Mouse (Mus musculus): ENCODE measurements around the gene Adtrp. TPM values are rescaled to one million over a fixed set of nuclear protein-coding genes. Genes with fewer than 3 reads are reported as not detected.

Gene Adtrp
- polyA plus RNA-seq, 1 experiment from 2014 or later = 4.3 TPM

GRCm38 (mm10) chr13:41792849-41793248 lies 54.6 kb downstream of the Adtrp start:
- Histone ChIP-seq H3K4me2 (ENCODE audit: low read length) (no peak overlapping the region), H3K27ac (no peak overlapping the region), H3K9ac (ENCODE audit: low read depth, low read length) (no peak overlapping the region), H3K4me3 (replicated peaks; ENCODE audit: low read depth, low read length) (no peak overlapping the region), H3K27me3 (ENCODE audit: insufficient read depth, low read length) (no peaks in the 10 kb centered on the region), H3K9me3 (replicated peaks; ENCODE audit: low read length) (no peaks in the 10 kb centered on the region), H3K36me3 (ENCODE audit: insufficient read depth, low read length) (no peaks in the 10 kb centered on the region), H3K4me1 (replicated peaks; ENCODE audit: insufficient read depth, low read length) (no peaks in the 10 kb centered on the region)
- ATAC-seq (replicated peaks; ENCODE audit: low FRiP score, low read depth) (no peak), DNase-seq (ENCODE audit: low spot score) (no peak)
- no peak for TF ChIP-seq CTCF (IDR thresholded peaks at IDR 0.05; ENCODE audit: low read depth)
- WGBS = 86% methylated on average over 6 of the region's 6 CpGs

- Histone ChIP-seq H3K9ac (ENCODE audit: low read depth, low read length) (no peak overlapping the region), H3K9me3 (replicated peaks; ENCODE audit: low read length) (no peaks in the 10 kb centered on the region), H3K36me3 (ENCODE audit: insufficient read depth, low read length) (no peaks in the 10 kb centered on the region), H3K4me3 (replicated peaks; ENCODE audit: low read depth, low read length) (no peak overlapping the region), H3K27me3 (ENCODE audit: insufficient read depth, low read length) (no peaks in the 10 kb centered on the region), H3K27ac (no peak overlapping the region), H3K4me1 (replicated peaks; ENCODE audit: insufficient read depth, low read length) (no peaks in the 10 kb centered on the region), H3K4me2 (ENCODE audit: low read length) (no peak overlapping the region)
- 50% methylated on average over 2 of the region's 2 CpGs for WGBS
- DNase-seq (ENCODE audit: low spot score) (no peak), ATAC-seq (replicated peaks; ENCODE audit: low FRiP score, low read depth) (no peak)
- TF ChIP-seq CTCF (IDR thresholded peaks at IDR 0.05; ENCODE audit: low read depth) = no peak
Observed at GRCm38 (mm10) chr13:41787863-41788536, 59.5 kb downstream of the Adtrp start.

GRCm38 (mm10) chr13:41786640-41787039 lies 60.8 kb downstream of the Adtrp start:
- ATAC-seq (replicated peaks; ENCODE audit: low FRiP score, low read depth) (no peak), DNase-seq (ENCODE audit: low spot score) (no peak)
- Histone ChIP-seq H3K27ac (no peak overlapping the region), H3K36me3 (ENCODE audit: insufficient read depth, low read length) (no peaks in the 10 kb centered on the region), H3K4me3 (replicated peaks; ENCODE audit: low read depth, low read length) (no peak overlapping the region), H3K4me2 (ENCODE audit: low read length) (no peak overlapping the region), H3K9ac (ENCODE audit: low read depth, low read length) (no peak overlapping the region), H3K4me1 (replicated peaks; ENCODE audit: insufficient read depth, low read length) (no peaks in the 10 kb centered on the region), H3K9me3 (replicated peaks; ENCODE audit: low read length) (no peaks in the 10 kb centered on the region), H3K27me3 (ENCODE audit: insufficient read depth, low read length) (no peaks in the 10 kb centered on the region)
- no peak for TF ChIP-seq CTCF (IDR thresholded peaks at IDR 0.05; ENCODE audit: low read depth)
- WGBS = 86% methylated on average over 3 of the region's 3 CpGs

GRCm38 (mm10) chr13:41784889-41785701 lies 62.4 kb downstream of the Adtrp start:
- no peak for ATAC-seq (replicated peaks; ENCODE audit: low FRiP score, low read depth)
- DNase-seq (ENCODE audit: low spot score) = no peak
- H3K4me3 ChIP-seq (replicated peaks; ENCODE audit: low read depth, low read length) = no peak overlapping the region
- WGBS = 80% methylated on average over 7 of the region's 7 CpGs
- no peak overlapping the region for H3K27ac ChIP-seq
- no peak overlapping the region for H3K9ac ChIP-seq (ENCODE audit: low read depth, low read length)
- no peaks in the 10 kb centered on the region for H3K36me3 ChIP-seq (ENCODE audit: insufficient read depth, low read length)
- H3K27me3 ChIP-seq (ENCODE audit: insufficient read depth, low read length) = no peaks in the 10 kb centered on the region
- no peak overlapping the region for H3K4me2 ChIP-seq (ENCODE audit: low read length)
- no peaks in the 10 kb centered on the region for H3K9me3 ChIP-seq (replicated peaks; ENCODE audit: low read length)
- TF ChIP-seq CTCF (IDR thresholded peaks at IDR 0.05; ENCODE audit: low read depth) = no peak
- no peaks in the 10 kb centered on the region for H3K4me1 ChIP-seq (replicated peaks; ENCODE audit: insufficient read depth, low read length)

- H3K36me3 ChIP-seq (ENCODE audit: insufficient read depth, low read length) = no peaks in the 10 kb centered on the region
- H3K4me2 ChIP-seq (ENCODE audit: low read length) = no peak overlapping the region
- DNase-seq (ENCODE audit: low spot score) (no peak), ATAC-seq (replicated peaks; ENCODE audit: low FRiP score, low read depth) (no peak)
- no peak overlapping the region for H3K9ac ChIP-seq (ENCODE audit: low read depth, low read length)
- TF ChIP-seq CTCF (IDR thresholded peaks at IDR 0.05; ENCODE audit: low read depth) = no peak
- no peaks in the 10 kb centered on the region for H3K27me3 ChIP-seq (ENCODE audit: insufficient read depth, low read length)
- no peak overlapping the region for H3K4me3 ChIP-seq (replicated peaks; ENCODE audit: low read depth, low read length)
- WGBS = 56% methylated on average over 4 of the region's 4 CpGs
- no peaks in the 10 kb centered on the region for H3K9me3 ChIP-seq (replicated peaks; ENCODE audit: low read length)
- no peak overlapping the region for H3K27ac ChIP-seq
- H3K4me1 ChIP-seq (replicated peaks; ENCODE audit: insufficient read depth, low read length) = no peaks in the 10 kb centered on the region; the same call in 1 of the 2 replicates
Observed at GRCm38 (mm10) chr13:41780296-41780695, 67.2 kb downstream of the Adtrp start.

GRCm38 (mm10) chr13:41779603-41780180 lies 67.8 kb downstream of the Adtrp start:
- no peak overlapping the region for H3K4me2 ChIP-seq (ENCODE audit: low read length)
- H3K27me3 ChIP-seq (ENCODE audit: insufficient read depth, low read length) = no peaks in the 10 kb centered on the region
- no peak overlapping the region for H3K4me3 ChIP-seq (replicated peaks; ENCODE audit: low read depth, low read length)
- 41% methylated on average over 9 of the region's 9 CpGs for WGBS
- no peaks in the 10 kb centered on the region for H3K36me3 ChIP-seq (ENCODE audit: insufficient read depth, low read length)
- no peak for DNase-seq (ENCODE audit: low spot score)
- no peak for TF ChIP-seq CTCF (IDR thresholded peaks at IDR 0.05; ENCODE audit: low read depth)
- H3K4me1 ChIP-seq (replicated peaks; ENCODE audit: insufficient read depth, low read length) = no peaks in the 10 kb centered on the region; the same call in 1 of the 2 replicates
- H3K9ac ChIP-seq (ENCODE audit: low read depth, low read length) = no peak overlapping the region
- no peak for ATAC-seq (replicated peaks; ENCODE audit: low FRiP score, low read depth)
- H3K9me3 ChIP-seq (replicated peaks; ENCODE audit: low read length) = no peaks in the 10 kb centered on the region
- no peak overlapping the region for H3K27ac ChIP-seq
